Mouse (Mus musculus) 3134 (cell line): ENCODE results near the gene Mapk13.
"Not testable (repeated sequence)": the region's sequence is repeated elsewhere in the genome, so short reads cannot be mapped to it uniquely, and the experiment has no call there.

Experiments used
- DNase-seq: peaks from one replicate; pipeline ENCODE4 v3.0.0-alpha.2; 2011; ENCODE audit warnings: low spot score; ENCODE audit not compliant: insufficient read length; ENCODE audit errors: extremely low read depth

Gene Mapk13

DNA sequence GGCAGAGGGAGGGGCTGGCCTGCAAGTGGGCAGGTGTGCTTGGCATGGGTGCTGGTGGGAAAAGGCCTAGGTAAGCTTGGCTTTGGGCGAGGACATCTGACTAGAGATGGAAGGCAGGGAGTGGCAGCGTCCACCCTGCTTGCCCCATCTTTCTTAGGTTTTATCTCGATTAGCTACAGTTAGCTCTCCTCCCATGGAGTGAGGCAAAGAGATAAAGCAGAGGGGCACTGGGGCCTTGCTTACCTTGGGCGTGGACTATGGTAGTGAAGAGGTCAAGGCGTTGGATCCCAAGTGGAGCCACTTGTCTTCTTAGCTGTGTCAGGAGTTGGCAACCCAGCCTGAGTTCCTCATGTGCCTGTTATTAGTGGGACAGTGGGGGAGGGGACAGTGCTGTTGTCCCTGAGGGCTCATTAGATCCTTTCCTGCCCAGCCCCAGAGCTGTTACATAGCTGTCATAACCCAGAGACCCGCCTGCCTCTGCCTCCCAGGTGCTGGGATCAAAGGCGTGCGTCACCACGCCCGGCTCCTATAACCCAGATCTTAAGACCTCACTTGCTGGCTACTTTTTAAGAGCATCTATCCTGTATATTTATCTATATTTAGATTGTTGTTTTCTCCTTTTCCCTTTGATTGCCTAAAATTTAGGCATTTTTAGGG, 40.2 kb downstream of the Mapk13 start:
- no peak for DNase-seq

DNA sequence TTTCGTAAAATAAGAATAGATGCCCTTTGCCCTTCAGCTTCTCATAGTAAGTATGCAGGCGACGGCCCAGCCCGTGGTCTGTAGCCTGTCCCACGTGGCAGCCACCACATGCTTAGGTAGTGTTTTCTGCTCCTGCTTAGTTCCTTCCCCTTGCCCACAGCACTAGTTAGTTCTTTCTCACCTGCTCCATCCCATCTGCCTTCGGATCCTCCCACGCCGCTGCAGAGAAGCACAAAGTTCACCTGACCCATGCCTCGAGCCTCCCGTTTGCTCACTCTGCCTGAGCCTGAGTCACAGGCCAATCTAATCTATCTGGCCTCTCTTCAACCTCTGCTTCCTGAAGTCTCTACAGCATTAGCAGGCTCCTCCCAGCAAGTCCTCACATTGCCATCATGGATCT, 43.2 kb downstream of the Mapk13 start:
- DNase-seq: no peak

DNA sequence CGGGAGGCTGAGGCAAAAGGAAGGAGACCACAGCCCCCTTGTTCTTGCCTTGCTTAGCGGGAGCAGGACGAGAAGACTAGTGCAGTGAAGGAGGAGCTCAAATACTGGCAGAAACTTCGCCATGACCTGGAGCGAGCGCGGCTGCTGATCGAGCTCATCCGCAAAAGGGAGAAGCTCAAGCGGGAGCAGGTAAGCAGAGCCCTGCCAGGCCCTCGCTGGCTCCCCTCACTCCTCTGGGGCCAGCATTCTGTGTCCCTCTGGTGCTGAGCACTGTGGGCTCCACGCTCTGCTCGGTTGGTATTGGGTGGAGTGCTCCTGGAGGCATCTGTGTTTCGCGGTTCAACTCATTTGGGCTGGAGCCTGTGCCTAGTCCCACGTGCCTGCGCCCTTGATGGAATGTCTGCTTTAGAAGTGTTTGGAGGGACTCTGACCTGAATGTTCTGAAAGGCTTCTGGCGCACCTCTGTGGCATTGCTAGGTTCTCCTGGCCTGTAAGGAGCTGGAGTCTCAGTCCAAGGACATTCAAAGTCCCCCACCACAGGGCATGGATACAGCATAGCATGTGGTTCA, 45.5 kb downstream of the Mapk13 start:
- DNase-seq: no peak

DNA sequence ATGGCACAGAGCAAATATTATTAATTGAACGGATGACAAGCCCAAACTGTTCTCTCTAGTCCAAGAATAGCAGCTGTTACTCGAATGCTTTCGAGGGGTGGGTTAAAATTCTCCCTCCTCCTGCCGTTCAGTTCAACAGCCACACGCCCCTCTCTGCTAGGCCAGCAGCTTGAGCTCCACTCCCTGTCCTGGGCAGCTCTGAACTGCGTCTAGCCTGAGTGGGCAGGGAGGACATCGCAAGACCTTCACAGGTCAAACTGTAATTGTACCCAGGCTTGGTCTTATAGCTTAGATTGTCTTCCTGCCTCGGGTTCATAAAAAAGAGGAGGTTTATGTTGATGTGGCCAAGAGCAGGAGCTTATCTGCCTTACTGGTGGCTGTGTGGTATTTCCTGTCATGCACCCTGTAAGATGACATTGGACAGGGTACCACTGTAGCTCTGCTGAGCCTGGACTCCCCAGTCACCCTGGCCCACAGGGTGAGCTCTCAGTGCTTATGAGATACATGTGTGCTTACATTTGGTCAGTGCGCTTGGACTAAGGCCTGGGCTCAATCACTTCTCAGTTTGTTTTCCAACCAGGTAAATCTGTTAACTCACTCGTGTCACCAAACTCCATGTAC, 46.4 kb downstream of the Mapk13 start:
- DNase-seq: no peak

DNA sequence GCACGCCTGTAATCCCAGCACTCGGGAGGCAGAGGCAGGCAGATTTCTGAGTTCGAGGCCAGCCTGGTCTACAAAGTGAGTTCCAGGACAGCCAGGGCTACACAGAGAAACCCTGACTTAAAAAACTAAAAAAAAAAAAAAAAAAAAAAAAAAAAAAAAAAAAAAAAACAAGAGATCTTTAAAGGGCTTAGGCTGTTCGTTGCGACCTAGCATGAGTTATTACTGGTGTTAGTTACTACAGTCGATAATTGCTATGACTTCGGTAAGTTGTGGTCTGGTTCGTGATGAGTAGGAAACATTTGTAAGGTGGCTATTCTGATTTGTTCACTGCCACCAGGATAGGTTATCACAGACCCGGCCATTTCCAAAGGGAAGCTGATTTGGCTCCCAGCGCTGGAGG, 47.2 kb downstream of the Mapk13 start:
- DNase-seq: not testable (repeated sequence)

DNA sequence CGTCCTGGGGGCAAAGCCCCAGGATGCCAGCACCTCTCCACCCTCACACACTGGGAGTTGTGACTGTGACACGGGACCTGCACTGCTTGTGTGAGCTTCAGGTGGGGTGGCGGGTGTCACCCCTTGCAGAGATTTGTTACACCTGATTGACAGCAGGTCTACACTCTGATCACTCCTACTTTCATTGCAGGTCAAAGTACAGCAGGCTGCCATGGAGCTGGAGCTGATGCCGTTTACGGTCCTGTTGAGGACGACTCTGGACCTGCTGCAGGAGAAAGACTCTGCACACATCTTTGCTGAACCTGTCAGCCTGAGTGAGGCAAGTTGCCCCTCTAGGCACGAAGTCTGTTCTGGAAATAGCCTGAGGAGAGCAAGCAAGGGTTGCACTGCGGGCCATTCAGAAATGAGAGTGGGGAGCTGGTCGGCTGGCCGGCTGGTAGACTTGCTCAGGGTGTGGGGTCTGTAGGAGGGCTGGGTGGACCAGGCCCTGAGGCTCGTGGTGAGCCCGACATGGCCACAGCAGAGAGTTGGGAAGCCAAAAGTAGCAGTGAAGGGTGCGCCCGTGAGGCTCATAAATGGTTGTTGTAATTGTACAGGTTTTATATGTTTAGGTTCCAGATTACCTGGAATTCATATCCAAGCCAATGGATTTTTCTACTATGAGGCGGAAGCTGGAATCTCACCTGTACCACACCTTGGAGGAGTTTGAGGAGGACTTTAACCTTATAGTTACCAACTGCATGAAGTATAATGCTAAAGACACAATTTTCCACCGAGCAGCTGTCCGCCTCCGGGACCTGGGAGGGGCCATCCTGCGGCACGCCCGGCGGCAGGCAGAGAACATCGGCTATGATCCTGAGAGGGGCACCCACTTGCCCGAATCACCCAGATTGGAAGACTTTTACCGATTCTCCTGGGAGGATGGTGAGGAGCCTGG, 48.0 kb downstream of the Mapk13 start:
- DNase-seq: no peak

DNA sequence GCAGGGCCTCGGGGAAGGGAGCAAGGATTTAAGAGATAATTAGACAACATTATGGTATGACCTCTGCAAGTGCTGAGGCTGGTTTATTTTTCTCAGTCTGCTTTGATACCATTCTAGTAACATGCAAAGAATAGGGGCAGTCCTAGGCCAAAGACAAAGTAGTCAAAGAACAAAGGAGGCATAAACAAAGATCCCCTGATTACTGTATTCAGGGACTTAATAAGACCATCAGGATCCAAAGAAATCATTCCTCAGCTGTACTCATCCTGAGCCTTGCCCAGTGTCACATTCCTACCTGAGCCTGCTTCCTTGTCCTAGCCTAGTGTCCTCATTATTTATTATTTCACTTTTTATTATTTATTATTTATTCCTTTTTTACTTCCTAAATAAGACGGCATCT, 51.1 kb downstream of the Mapk13 start:
- no peak for DNase-seq

DNA sequence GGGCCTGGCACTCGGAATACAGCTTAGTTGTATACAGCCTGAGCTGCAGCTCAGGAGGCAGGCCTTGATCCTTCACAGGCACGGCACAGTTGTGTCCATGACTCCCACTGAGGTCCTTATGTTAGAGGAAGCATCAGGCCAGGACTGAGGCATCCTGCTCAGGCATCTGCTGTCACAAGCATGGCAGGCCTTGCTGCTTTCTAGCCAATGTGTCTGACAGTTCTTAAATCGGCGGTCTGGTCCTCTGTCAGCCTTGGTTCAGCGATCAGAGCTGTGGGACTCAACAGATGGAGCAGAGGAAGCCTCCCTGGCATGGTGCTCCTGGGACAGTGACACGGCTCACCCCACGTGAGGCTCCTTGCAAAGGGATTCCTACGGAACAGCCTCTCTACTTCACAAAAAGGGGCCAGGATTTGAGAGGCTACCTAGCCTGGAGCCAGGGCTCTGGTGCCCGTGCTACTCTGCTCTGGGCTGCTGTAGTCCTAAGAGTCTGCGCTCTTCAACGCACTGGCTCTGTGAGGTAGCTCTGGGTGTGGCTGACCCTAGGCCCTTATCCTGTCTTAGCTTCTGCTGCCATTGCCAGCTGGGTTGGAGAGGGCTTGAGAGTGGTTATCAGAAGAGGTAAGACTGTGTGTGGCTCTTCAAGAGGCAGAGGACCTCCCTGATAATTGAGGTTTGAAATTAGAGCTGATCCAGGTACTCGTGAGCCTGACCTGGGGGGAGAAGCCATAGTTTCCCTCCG, 54.1 kb downstream of the Mapk13 start:
- DNase-seq: no peak

DNA sequence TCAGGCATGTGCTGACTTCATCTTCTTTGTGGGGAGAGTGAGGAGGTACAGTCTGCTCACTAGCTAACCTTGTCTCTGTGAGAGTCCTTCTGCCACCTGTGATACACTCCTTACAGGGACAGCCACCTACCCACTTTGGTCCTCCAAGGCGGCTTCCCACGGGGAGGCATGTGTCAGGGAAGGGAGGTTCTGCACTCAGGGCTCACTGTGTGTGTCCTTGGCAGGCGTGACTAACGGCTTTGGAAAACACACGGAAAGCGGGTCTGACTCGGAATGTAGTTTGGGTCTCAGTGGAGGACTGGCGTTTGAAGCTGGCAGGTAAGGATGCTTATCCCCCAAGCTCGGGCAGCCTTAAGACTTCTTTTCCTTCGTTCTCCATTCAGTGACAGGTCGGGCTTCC, 54.7 kb downstream of the Mapk13 start:
- no peak for DNase-seq

DNA sequence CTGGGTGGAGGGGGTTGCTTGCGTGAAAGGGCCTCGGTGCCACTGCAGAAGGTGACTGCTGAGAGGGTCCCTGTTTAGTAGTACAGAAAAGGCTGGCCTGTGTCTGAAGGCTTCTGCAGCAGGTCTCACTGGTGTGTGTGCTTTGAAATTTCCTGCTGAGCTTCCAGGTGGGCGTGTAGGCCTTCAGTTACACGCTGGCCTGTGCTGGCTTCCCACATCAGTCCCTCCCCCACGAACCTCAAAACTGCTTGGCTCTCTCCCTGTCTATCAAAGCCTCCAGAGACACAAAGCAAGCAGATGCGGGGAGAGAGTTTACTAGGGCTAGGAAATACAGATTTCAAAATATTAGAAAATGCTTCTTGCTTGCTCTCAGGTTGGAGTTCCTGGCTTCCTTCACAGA, 55.8 kb downstream of the Mapk13 start:
- no peak for DNase-seq

DNA sequence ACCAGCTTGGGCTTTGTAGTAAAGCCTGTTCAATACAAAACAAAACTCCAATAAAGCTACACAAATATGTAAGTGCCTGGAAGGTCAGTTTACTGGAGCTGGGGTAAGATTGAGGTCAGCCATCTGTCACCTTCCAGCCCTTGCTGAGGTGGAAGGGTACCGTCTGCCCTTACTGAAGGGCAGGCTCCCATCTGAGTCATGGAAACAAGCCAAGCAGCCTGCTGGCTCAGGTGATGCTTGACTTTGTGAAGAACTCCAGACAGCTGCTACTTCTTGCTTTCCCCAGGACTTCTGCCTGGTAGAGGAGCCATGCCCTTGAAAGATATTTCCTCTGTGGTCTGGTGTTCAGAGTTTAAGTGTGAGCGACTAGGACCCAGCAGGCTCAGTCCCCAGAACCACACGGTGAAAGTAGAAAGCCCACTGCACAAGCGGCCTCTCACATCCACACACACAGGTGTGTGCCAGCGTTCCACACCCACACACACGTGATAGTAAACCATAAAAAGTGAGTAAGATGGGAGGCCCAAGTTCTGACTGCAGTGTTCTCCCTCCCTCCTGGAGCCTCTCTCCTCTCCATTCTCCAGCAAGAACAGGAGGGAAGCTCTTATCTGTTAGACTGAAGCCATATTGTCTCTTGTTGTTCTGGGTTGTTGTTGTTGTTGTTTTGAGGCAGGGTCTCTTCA, 56.4 kb downstream of the Mapk13 start:
- no peak for DNase-seq

DNA sequence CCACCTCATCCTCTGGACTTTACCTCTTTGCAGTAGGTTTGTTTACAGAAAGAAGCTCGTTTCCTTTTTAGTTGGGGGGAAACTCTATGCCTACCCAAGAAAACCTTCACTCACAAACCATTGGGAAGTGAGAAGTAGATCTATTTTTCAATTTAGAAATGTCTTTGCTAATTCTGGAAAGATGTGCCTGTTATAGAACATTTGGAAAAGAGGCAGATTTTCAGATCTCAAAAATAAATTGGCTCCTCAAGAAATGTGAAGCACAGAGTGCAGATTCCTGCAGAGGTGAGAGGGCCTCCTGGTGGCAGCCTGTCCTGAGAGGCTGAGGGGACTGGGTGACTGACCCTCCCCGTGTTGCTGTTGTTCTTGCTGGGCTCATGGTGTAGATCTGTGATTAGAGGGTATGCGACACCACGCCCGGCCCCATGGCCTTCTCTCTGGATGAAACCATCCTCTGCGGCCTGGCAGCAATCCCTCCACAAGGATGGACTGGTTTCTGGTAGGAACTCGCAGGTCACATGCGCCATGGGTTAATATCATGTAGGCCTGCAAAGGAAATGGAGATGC, 58.7 kb downstream of the Mapk13 start:
- no peak for DNase-seq

DNA sequence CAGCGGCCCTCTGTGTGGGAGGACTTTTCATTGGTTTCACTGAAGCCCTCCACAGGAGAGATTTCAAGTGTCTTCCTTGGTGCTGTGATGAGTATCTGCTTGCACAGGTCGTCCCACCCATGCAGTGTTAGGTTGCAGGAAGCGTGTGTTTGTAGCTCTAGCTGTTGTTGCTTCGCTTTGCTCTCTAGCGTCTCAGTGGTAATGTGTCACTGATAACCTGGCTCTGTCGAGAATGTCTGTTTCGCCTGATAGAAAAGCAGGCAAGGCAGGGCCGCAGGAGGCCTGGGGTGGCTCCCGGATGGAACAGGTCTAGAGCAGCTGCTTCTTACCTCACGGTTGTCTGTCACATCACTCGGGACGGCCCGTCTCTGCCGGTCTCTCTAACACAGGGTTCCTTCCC, 60.0 kb downstream of the Mapk13 start:
- no peak for DNase-seq
